Mouse (Mus musculus) limb, embryonic 14.5 days (tissue): ENCODE results near the gene Lrtm1. TPM values are rescaled to one million over a fixed set of nuclear protein-coding genes. Genes with fewer than 3 reads are reported as not detected.

Experiments used
- ATAC-seq: fragments of 200-750 bp; cut with Nextera tagmentation; 2 replicates; pipeline ENCODE4 v1.8.0; 2017; ENCODE audit warnings: low read depth, moderate number of reproducible peaks, moderate TSS enrichment; ENCODE audit not compliant: low FRiP score
- DNase-seq: peaks from one replicate; pipeline ENCODE4 v3.0.0-alpha.2; 2015; ENCODE audit warnings: low spot score
- H3K27ac ChIP-seq: fragments of 300-500 bp; sonication (generic); replicated peaks from 2 replicates; pipeline ENCODE4 v1.5.1; 2014; ENCODE audit warnings: low read depth, mild to moderate bottlenecking, low read length, moderate library complexity, mixed read lengths
- H3K27me3 ChIP-seq: fragments of 300-500 bp; sonication (generic); 2 replicates; pipeline ENCODE4 v1.6.1; 2014; ENCODE audit warnings: low read length, mixed read lengths; ENCODE audit not compliant: control insufficient read depth, insufficient read depth
- H3K36me3 ChIP-seq: fragments of 300-500 bp; sonication (generic); 2 replicates; pipeline ENCODE4 v1.6.1; 2014; ENCODE audit warnings: mild to moderate bottlenecking, low read length, moderate library complexity, mixed read lengths; ENCODE audit not compliant: control insufficient read depth, insufficient read depth
- H3K4me1 ChIP-seq: fragments of 300-500 bp; sonication (generic); 2 replicates; pipeline ENCODE4 v1.6.1; 2014; ENCODE audit warnings: antibody characterized with exemption, low read length, mixed read lengths; ENCODE audit not compliant: control insufficient read depth, insufficient read depth
- H3K4me2 ChIP-seq: fragments of 300-500 bp; sonication (generic); replicated peaks from 2 replicates; pipeline ENCODE4 v1.6.1; 2014; ENCODE audit warnings: low read depth, mild to moderate bottlenecking, low read length, moderate library complexity; ENCODE audit not compliant: severe bottlenecking
- H3K4me3 ChIP-seq: fragments of 300-500 bp; sonication (generic); replicated peaks from 2 replicates; pipeline ENCODE4 v1.5.1; 2014; ENCODE audit warnings: low read length
- H3K9ac ChIP-seq: fragments of 300-500 bp; sonication (generic); 2 replicates; pipeline ENCODE4 v1.6.1; 2014; ENCODE audit warnings: mild to moderate bottlenecking, low read depth, low read length, moderate library complexity; ENCODE audit not compliant: severe bottlenecking
- H3K9me3 ChIP-seq: fragments of 300-500 bp; sonication (generic); 2 replicates; pipeline ENCODE4 v1.6.1; 2016; ENCODE audit warnings: low read length; ENCODE audit not compliant: control insufficient read depth
- POLR2A ChIP-seq: fragments of 200-500 bp; IDR thresholded peaks from 2 replicates; pipeline ENCODE4 v1.8.0; 2012; ENCODE audit warnings: inconsistent platforms, mild to moderate bottlenecking, moderate library complexity, borderline replicate concordance; ENCODE audit not compliant: insufficient read depth, insufficient read length; ENCODE audit errors: extremely low read depth
- WGBS: fragments of 180-500 bp; shearing (Covaris S2); extraction: QIAGEN DNeasy Blood & Tissue Kit; methylation state at CpG from one replicate; pipeline ENCODE4 v1.1.7; 2014; 5-methylcytosine and 5-hydroxymethylcytosine counted together
- polyA plus RNA-seq, 2 experiments: library from polyadenylated mRNA; depleted of rRNA in 1 of 2; stranded (reverse) in 1 of 2; unstranded in 1 of 2; fragments of >200 nt; fragmentation: Nextera tagmentation in 1 of 2; extraction: Ambion mirVana in 1 of 2; gene quantifications; 2 replicates each; pipeline versions ENCODE4 v1.2.1 to v1.2.3; 2012 to 2014

The Lrtm1 gene
- polyA plus RNA-seq, 2 experiments = 0.53 to 1.4 TPM

GRCm38 (mm10) chr14:28984276-28984675 lies 33.7 kb upstream of the Lrtm1 start:
- Histone ChIP-seq H3K4me3 (no peak overlapping the region), H3K4me2 (no peak overlapping the region), H3K27me3 (no peaks in the 10 kb centered on the region), H3K4me1 (peaks cover 10% of the 10 kb centered on the region), H3K9me3 (no peaks in the 10 kb centered on the region), H3K9ac (no peak overlapping the region), H3K27ac (no peak overlapping the region), H3K36me3 (no peaks in the 10 kb centered on the region)
- TF ChIP-seq POLR2A = no peak
- WGBS = 85% methylated on average over 2 of the region's 2 CpGs
- DNase-seq (no peak), ATAC-seq (no peak)

- Histone ChIP-seq H3K9me3 (no peaks in the 10 kb centered on the region), H3K9ac (no peak overlapping the region), H3K27me3 (no peaks in the 10 kb centered on the region), H3K4me3 (no peak overlapping the region), H3K27ac (no peak overlapping the region), H3K4me2 (no peak overlapping the region), H3K36me3 (no peaks in the 10 kb centered on the region), H3K4me1 (peaks cover 20% of the 10 kb centered on the region)
- 83% methylated on average over 7 of the region's 7 CpGs for WGBS
- ATAC-seq (no peak), DNase-seq (no peak)
- no peak for TF ChIP-seq POLR2A
These were observed 29.7 kb upstream of the Lrtm1 start for GRCm38 (mm10) chr14:28988211-28988900.

DNA sequence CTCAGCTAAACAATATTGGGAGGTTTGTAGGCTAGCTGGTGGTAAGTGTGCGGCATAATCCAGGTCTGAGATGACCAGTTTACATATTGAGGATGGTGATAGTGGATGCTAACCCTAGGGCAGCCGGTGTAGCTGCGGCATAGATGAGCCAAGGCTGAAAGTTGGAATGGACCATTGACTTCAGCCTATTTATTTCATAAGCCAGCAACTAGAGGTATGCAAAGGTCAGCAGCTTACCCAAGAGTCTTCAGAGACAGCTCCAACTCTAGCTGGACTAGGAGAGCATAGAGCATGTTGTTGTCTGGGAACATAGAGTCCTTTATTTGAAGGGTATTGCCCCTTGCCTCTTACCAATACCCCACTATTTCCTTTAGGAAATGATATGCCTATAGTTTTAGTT lies 21.4 kb upstream of the Lrtm1 start:
- ATAC-seq = no peak
- no peak overlapping the region for H3K4me2 ChIP-seq
- no peak for DNase-seq
- WGBS = 95% methylated on average over 3 of the region's 3 CpGs
- TF ChIP-seq POLR2A = no peak
- H3K27ac ChIP-seq = no peak overlapping the region
- H3K9me3 ChIP-seq = no peaks in the 10 kb centered on the region
- no peaks in the 10 kb centered on the region for H3K27me3 ChIP-seq
- H3K4me1 ChIP-seq = peaks cover 12% of the 10 kb centered on the region
- no peak overlapping the region for H3K4me3 ChIP-seq
- no peaks in the 10 kb centered on the region for H3K36me3 ChIP-seq
- H3K9ac ChIP-seq = no peak overlapping the region

DNA sequence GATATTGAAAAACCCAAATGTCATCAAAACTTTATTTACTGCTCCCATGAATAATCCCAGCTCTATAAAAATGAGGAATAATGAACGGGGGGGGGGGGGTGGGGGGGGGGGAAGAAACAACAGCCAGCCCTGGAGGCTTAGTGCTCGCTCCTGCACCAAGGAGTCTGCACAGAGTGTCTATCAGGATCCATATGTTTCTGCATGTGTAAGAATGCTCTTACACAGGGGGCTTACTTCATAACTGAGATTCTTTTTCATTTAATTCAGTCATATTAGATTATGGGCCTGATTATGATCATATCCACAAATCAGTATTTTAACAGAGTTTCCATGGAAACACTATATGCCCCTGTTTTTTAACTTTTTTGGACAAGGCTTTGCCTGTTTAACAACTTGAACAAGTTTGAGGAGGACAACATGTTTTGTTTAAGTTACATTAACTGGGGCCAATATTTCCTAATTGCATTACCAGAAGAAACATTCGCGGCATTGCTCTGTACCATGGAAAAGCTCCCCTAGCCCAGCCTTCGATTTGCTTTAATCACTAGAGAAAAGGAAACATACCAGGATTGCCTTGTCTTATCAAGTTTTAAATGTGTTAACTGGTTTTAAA lies 12.7 kb upstream of the Lrtm1 start:
- H3K9me3 ChIP-seq = no peaks in the 10 kb centered on the region
- WGBS = 48% methylated on average over 5 of the region's 5 CpGs
- no peaks in the 10 kb centered on the region for H3K36me3 ChIP-seq
- H3K4me2 ChIP-seq = no peak overlapping the region
- no peak for ATAC-seq
- no peaks in the 10 kb centered on the region for H3K27me3 ChIP-seq
- H3K4me3 ChIP-seq = no peak overlapping the region
- H3K27ac ChIP-seq = no peak overlapping the region
- DNase-seq = no peak
- H3K4me1 ChIP-seq = peaks cover 7% of the 10 kb centered on the region
- H3K9ac ChIP-seq = no peak overlapping the region
- no peak for TF ChIP-seq POLR2A

DNA sequence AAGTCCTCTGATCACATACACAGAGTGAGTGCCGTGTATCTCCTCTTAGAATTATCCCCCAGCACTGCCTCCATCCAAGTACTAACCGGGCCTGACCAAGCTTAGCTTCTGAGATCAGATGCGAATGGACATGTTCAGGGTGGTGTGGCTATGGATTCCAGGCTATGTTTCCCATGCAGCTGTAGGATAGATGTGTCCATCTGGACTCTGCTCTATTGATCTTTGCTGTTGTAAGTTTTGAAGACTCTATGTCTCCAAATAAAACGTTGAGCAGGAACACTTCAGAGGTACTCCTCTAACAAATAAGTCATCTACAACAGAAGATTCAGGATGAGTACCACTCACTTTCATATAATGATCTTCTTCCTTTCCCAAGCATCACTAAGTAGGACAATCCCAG lies 8.4 kb upstream of the Lrtm1 start:
- Histone ChIP-seq H3K27me3 (no peaks in the 10 kb centered on the region), H3K4me1 (peaks cover 9% of the 10 kb centered on the region), H3K36me3 (no peaks in the 10 kb centered on the region), H3K9me3 (no peaks in the 10 kb centered on the region), H3K27ac (no peak overlapping the region), H3K4me2 (no peak overlapping the region), H3K9ac (no peak overlapping the region), H3K4me3 (no peak overlapping the region)
- no peak for TF ChIP-seq POLR2A
- DNase-seq (no peak), ATAC-seq (no peak)
- 92% methylated on average over 4 of the region's 4 CpGs for WGBS
